In the genomic region with DNA sequence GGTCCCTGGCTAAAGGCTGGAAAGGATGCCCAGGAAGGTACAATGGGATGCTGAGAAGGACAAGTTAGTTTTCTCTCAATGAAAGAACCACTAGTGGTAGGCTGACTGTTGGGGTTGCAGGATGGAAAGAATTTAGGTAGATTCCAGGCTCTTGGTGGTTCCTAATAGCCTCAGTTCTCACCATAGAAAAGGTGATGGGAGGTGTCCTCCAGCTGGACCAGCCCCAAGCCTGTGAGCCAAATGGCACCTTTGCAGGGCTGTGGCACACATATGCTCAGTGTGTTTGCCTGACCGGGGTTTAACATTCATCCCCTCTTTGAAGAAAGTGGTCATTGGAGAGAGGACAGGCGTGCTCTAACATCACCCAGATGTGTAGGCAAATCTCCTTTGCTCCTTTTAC, we compare ENCODE assay signal across 22 mouse cellular contexts. TPM values are rescaled to one million over a fixed set of nuclear protein-coding genes. Genes with fewer than 3 reads are reported as not detected.
DNase-seq lines count a peak whose midpoint lies in the region; ATAC-seq and TF ChIP-seq lines count a peak whose summit lies in the region.
"Had no signal": no experiment of that assay in that cellular context is flagged by ENCODE, and none has a peak within 500 bp of the region (broad histone marks: within the 10 kb centered on the region; RNA-seq: fewer than 3 reads in every experiment).

No protein-coding gene starts in this region.

- H3K4me3 ChIP-seq in midbrain, embryonic 11.5 days (ENCODE audit: low read depth, low read length) = no peak overlapping the region
- no peak overlapping the region for H3K4me3 ChIP-seq in midbrain, postnatal 0 days (ENCODE audit: low read depth, low read length)
- H3K4me3 ChIP-seq: embryonic facial prominence, embryonic 13.5 days; heart, embryonic 10.5 days; hindbrain, embryonic 12.5 days had no signal

- no peak overlapping the region for H3K27ac ChIP-seq in midbrain, embryonic 11.5 days (ENCODE audit: low read depth, low read length)
- no peak overlapping the region for H3K27ac ChIP-seq in midbrain, postnatal 0 days (ENCODE audit: low read depth, low read length)
- H3K27ac ChIP-seq: embryonic facial prominence, embryonic 13.5 days; heart, embryonic 10.5 days; hindbrain, embryonic 12.5 days had no signal

- WGBS in midbrain, embryonic 11.5 days = 83% methylated on average over 2 of the region's 2 CpGs
- WGBS in midbrain, postnatal 0 days = 98% methylated on average over 2 of the region's 2 CpGs

- ATAC-seq in midbrain, embryonic 11.5 days (ENCODE audit: low FRiP score) = no peak
- ATAC-seq in midbrain, postnatal 0 days (ENCODE audit: low FRiP score) = no peak
- ATAC-seq: forebrain, embryonic 14.5 days; hindbrain, embryonic 16.5 days; inflammation-experienced regulatory T-cells, adult 6 months; intestine, postnatal 0 days had no signal

- H3K36me3 ChIP-seq in midbrain, embryonic 11.5 days (ENCODE audit: control insufficient read depth, insufficient read depth, low read length) = no peaks in the 10 kb centered on the region
- peaks cover 2% of the 10 kb centered on the region; the same call in 1 of the 2 replicates for H3K36me3 ChIP-seq in midbrain, postnatal 0 days (ENCODE audit: insufficient read depth, low read length)
- H3K36me3 ChIP-seq: embryonic facial prominence, embryonic 13.5 days; heart, embryonic 10.5 days; hindbrain, embryonic 12.5 days had no signal

- H3K9ac ChIP-seq in midbrain, embryonic 11.5 days (ENCODE audit: low read length) = no peak overlapping the region
- H3K9ac ChIP-seq in midbrain, postnatal 0 days (replicated peaks; ENCODE audit: low read length, poor library complexity, severe bottlenecking) = no peak overlapping the region
- H3K9ac ChIP-seq: embryonic facial prominence, embryonic 13.5 days; hindbrain, embryonic 12.5 days had no signal

- peak; percentile 69 for DNase-seq in midbrain, embryonic 11.5 days (ENCODE audit: low spot score, missing footprints)
- no peak for DNase-seq in midbrain, postnatal 0 days (ENCODE audit: low spot score)
- peak; percentile 74 to 77 for DNase-seq in cerebellum, adult 18-20 months
- DNase-seq in cerebellum, adult 9-11 months = peak; percentile 82
- DNase-seq in cerebellum, postnatal 36 days = peak; percentile 72 to 76
- no peak for DNase-seq in embryo, embryonic 9.5 days (ENCODE audit: extremely low spot score)
- DNase-seq in thymus, postnatal 36 days = no peak
- no peak for DNase-seq in heart, adult 8-10 months (ENCODE audit: low spot score)
- DNase-seq: adrenal gland, adult 2 months; adrenal gland, postnatal 25 days; gastrocnemius, postnatal 36 days; heart, adult 11 months; heart, postnatal 10 days; heart, postnatal 4 days had no signal

- no peak for TF ChIP-seq CTCF in midbrain, postnatal 0 days (IDR thresholded peaks at IDR 0.05)

- H3K4me1 ChIP-seq in midbrain, embryonic 11.5 days (ENCODE audit: control insufficient read depth, insufficient read depth, low read length) = peaks cover 5% of the 10 kb centered on the region; the same call in 1 of the 2 replicates
- peaks cover 10% of the 10 kb centered on the region; the same call in 1 of the 2 replicates for H3K4me1 ChIP-seq in midbrain, postnatal 0 days (ENCODE audit: insufficient read depth, low read length)

- H3K4me2 ChIP-seq in midbrain, embryonic 11.5 days = no peak overlapping the region
- H3K4me2 ChIP-seq in midbrain, postnatal 0 days (ENCODE audit: low read depth, low read length, poor library complexity, severe bottlenecking) = no peak overlapping the region
- H3K4me2 ChIP-seq: embryonic facial prominence, embryonic 13.5 days; hindbrain, embryonic 12.5 days had no signal

- H3K27me3 ChIP-seq in midbrain, embryonic 11.5 days (ENCODE audit: control insufficient read depth, insufficient read depth, low read length) = no peaks in the 10 kb centered on the region
- H3K27me3 ChIP-seq in midbrain, postnatal 0 days (ENCODE audit: insufficient read depth, low read length) = no peaks in the 10 kb centered on the region
- H3K27me3 ChIP-seq: embryonic facial prominence, embryonic 13.5 days; hindbrain, embryonic 12.5 days had no signal

- H3K9me3 ChIP-seq in midbrain, embryonic 11.5 days (ENCODE audit: control insufficient read depth, low read length) = no peaks in the 10 kb centered on the region
- no peaks in the 10 kb centered on the region for H3K9me3 ChIP-seq in midbrain, postnatal 0 days (ENCODE audit: low read length)
- H3K9me3 ChIP-seq: embryonic facial prominence, embryonic 13.5 days; heart, embryonic 10.5 days; hindbrain, embryonic 12.5 days had no signal

RNA-seq across cellular contexts. Expression of gene Rgs8, which starts 28.2 kb away (rescaled TPM):
- polyA plus RNA-seq in midbrain, embryonic 11.5 days (2014; fragmentation: Nextera tagmentation; extraction: Ambion mirVana) = 12.7 and 14.1 TPM in 2 replicates
- 40.7 and 68.0 TPM in 2 replicates for total RNA-seq in midbrain, postnatal 0 days (2014; rRNA removed)
- 31.1 and 32.1 TPM in 2 replicates for polyA plus RNA-seq in midbrain, postnatal 0 days (2015; fragmentation: Nextera tagmentation; extraction: Ambion mirVana)
- not detected for total RNA-seq in heart, adult 8-10 months (2022)
- total RNA-seq: adrenal gland, postnatal 25 days; gastrocnemius, adult 8-10 months; heart, postnatal 10 days had no signal

RNA-seq across cellular contexts. Expression of gene Rgs16, which starts 59.1 kb away (rescaled TPM):
- polyA plus RNA-seq in midbrain, embryonic 11.5 days (2014; fragmentation: Nextera tagmentation; extraction: Ambion mirVana) = 20.3 and 21.6 TPM in 2 replicates
- total RNA-seq in midbrain, postnatal 0 days (2014; rRNA removed) = 7.2 and 7.6 TPM in 2 replicates
- polyA plus RNA-seq in midbrain, postnatal 0 days (2015; fragmentation: Nextera tagmentation; extraction: Ambion mirVana) = 9.7 and 10.7 TPM in 2 replicates
- 1 to 10 TPM; 1.2 to 2.6 (median 2.0) TPM for total RNA-seq in heart, adult 8-10 months (2022)

Comparison
In these comparisons a context has a peak if more than half of its experiments do, and no peak if none do; other contexts are left out.
1. DNase-seq: peak in midbrain, embryonic 11.5 days (single experiment), cerebellum, adult 18-20 months (2 of 2), cerebellum, adult 9-11 months (single experiment) and cerebellum, postnatal 36 days (2 of 2); none in midbrain, postnatal 0 days (single experiment), embryo, embryonic 9.5 days (single experiment), thymus, postnatal 36 days (0 of 2) and heart, adult 8-10 months (single experiment).
2. RNA of gene Rgs8, which starts 28.2 kb away (total RNA-seq): 40.7 to 68.0 TPM in midbrain, postnatal 0 days; not detected in heart, adult 8-10 months; every median in the first group is over 10 times any median in the second.